Mouse (Mus musculus): ENCODE data around the gene Scn3b.

- TF ChIP-seq CTCF (IDR thresholded peaks at IDR 0.05; ENCODE audit: low read depth, low read length) (no peak), POLR2A (IDR thresholded peaks at IDR 0.05; ENCODE audit: insufficient read depth, low read length) (no peak), EP300 (IDR thresholded peaks at IDR 0.05; ENCODE audit: insufficient read depth, low read depth, low read length) (no peak)
Measured at GRCm38 (mm10) chr9:40304243-40304642, 35.2 kb downstream of the Scn3b start.
